Mouse (Mus musculus): ENCODE data around the gene Rab44.

DNA sequence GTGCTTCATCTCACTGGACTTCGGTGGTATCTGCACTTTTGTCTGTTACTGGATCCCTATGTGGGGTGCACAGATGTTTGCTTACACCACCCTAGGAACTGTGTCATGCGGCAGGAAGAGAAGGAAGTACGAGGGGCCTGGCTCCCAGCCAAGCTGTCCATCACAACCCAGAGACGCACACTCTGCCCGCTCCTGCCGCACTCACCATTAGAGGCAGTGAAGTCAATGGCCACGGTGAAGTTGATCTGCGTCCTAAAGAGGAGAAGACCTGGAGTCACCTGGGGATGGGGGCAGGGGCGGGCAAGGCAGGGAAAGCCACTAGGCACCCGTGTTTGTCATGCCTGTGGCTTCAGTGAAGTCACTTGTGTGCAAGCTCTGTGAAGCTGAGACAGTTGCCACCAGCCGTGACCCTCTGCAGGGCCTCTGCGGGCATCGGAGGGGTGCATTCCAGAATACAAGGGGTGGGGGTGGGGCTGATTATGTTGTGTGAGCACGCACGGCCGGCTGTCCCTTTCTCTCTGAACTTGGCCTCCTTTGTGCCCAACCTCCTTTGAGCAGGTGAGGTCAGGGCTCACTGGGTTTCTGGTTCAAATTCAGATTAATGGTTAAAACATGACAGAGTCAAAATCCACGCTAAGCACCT, 50.6 kb downstream of the Rab44 start:
- TF ChIP-seq POLR2A (IDR thresholded peaks at IDR 0.05; ENCODE audit: borderline replicate concordance, low read depth, low read length) (no peak), CTCF (IDR thresholded peaks at IDR 0.05; ENCODE audit: low read depth, low read length) (no peak)
